Comparison of ENCODE assay signal across 8 mouse cellular contexts in genomic region chr13:97825801-97826576, GRCm38 (mm10).
DNase-seq lines count a peak whose midpoint lies in the region; ATAC-seq lines count a peak whose summit lies in the region.

No protein-coding gene starts in this region.

- peak; percentile 63 for DNase-seq in MN1 (ENCODE audit: low spot score)
- peak; percentile 61 for DNase-seq in embryo, embryonic 11 days
- DNase-seq in urinary bladder, postnatal 10 days (ENCODE audit: low spot score) = no peak
- no peak for DNase-seq in frontal cortex, adult 2 months (ENCODE audit: extremely low spot score in 1 of 2, low spot score in 1 of 2)
- no peak for DNase-seq in cerebellum, postnatal 36 days
- no peak for DNase-seq in urinary bladder, postnatal 4 days (ENCODE audit: low spot score in 2 of 2)

- H3K9ac ChIP-seq in hindbrain, embryonic 13.5 days = no peak overlapping the region
- no peak overlapping the region for H3K9ac ChIP-seq in midbrain, embryonic 12.5 days (replicated peaks)

- no peaks in the 10 kb centered on the region for H3K27me3 ChIP-seq in hindbrain, embryonic 13.5 days
- H3K27me3 ChIP-seq in midbrain, embryonic 12.5 days = no peaks in the 10 kb centered on the region

- WGBS in hindbrain, embryonic 13.5 days = 27% methylated on average over 22 of the region's 22 CpGs
- 29% methylated on average over 22 of the region's 22 CpGs for WGBS in midbrain, embryonic 12.5 days

- peaks cover 42% of the 10 kb centered on the region for H3K4me1 ChIP-seq in hindbrain, embryonic 13.5 days (replicated peaks)
- peaks cover 30% of the 10 kb centered on the region for H3K4me1 ChIP-seq in midbrain, embryonic 12.5 days

- peak overlapping the region; percentile 30; the same call in 1 of the 2 replicates for H3K4me2 ChIP-seq in hindbrain, embryonic 13.5 days
- peak overlapping the region; percentile 28 for H3K4me2 ChIP-seq in midbrain, embryonic 12.5 days (replicated peaks)

- H3K4me3 ChIP-seq in hindbrain, embryonic 13.5 days = no peak overlapping the region
- no peak overlapping the region for H3K4me3 ChIP-seq in midbrain, embryonic 12.5 days

- no peaks in the 10 kb centered on the region for H3K36me3 ChIP-seq in hindbrain, embryonic 13.5 days
- no peaks in the 10 kb centered on the region for H3K36me3 ChIP-seq in midbrain, embryonic 12.5 days

- no peaks in the 10 kb centered on the region for H3K9me3 ChIP-seq in hindbrain, embryonic 13.5 days
- no peaks in the 10 kb centered on the region for H3K9me3 ChIP-seq in midbrain, embryonic 12.5 days

- peak; percentile 57 for ATAC-seq in hindbrain, embryonic 13.5 days (ENCODE audit: low FRiP score)
- peak; percentile 63 for ATAC-seq in midbrain, embryonic 12.5 days (ENCODE audit: low FRiP score, low read depth)

- peak overlapping the region; percentile 84 for H3K27ac ChIP-seq in hindbrain, embryonic 13.5 days
- peak overlapping the region; percentile 76 for H3K27ac ChIP-seq in midbrain, embryonic 12.5 days (replicated peaks)

Comparison
In these comparisons a context has a peak if more than half of its experiments do, and no peak if none do; other contexts are left out.
1. DNase-seq: peak in MN1 (single experiment) and embryo, embryonic 11 days (single experiment); none in urinary bladder, postnatal 10 days (single experiment), frontal cortex, adult 2 months (0 of 2), cerebellum, postnatal 36 days (0 of 2) and urinary bladder, postnatal 4 days (0 of 2).